Comparison of ENCODE assay signal across 17 mouse cellular contexts in the genomic region with DNA sequence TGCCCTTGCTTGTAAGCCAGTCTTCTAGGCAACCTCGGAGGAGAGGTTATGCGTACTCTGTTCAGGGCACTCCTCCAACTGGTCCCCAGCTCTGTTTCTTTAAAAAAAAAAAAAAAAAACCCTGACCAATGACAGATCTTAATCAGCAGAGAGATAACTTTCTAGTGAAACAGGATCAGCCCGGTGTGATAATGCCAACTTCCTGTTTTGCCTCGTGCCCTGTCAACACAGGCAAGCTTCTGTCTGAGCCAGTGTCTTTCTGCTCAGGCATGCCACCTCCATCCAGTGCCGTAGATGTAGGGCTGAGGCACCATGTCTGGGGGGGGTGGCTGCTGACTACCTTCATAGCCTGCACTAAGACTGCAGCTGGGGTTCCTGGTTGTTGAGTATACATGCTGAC. TPM values are rescaled to one million over a fixed set of nuclear protein-coding genes. Genes with fewer than 3 reads are reported as not detected.
DNase-seq lines count a peak whose midpoint lies in the region.
"Had no signal": no experiment of that assay in that cellular context is flagged by ENCODE, and none has a peak within 500 bp of the region (broad histone marks: within the 10 kb centered on the region; RNA-seq: fewer than 3 reads in every experiment).

No protein-coding gene starts in this region.

- no peaks in the 10 kb centered on the region for H3K27me3 ChIP-seq in splenic B cell, adult 2 months (ENCODE audit: control insufficient read depth, insufficient read depth, low read length, poor library complexity, severe bottlenecking)
- H3K27me3 ChIP-seq: heart, embryonic 13.5 days; intestine, embryonic 15.5 days; stomach, embryonic 15.5 days had no signal

- DNase-seq in urinary bladder, postnatal 36 days (ENCODE audit: low spot score in 2 of 2), result peak; percentile 51 to 66
- no peak for DNase-seq in urinary bladder, postnatal 25 days (ENCODE audit: low spot score)
- peak; percentile 81 for DNase-seq in induced T-regulatory cell, adult 2 months (ENCODE audit: low read depth)
- peak; percentile 5 for DNase-seq in splenic B cell, adult 2 months (ENCODE audit: low read depth, low spot score)
- no peak for DNase-seq in adrenal gland, adult 8-10 months
- DNase-seq in kidney, postnatal 14 days, result no peak
- no peak for DNase-seq in spleen, postnatal 4 days (ENCODE audit: low spot score in 2 of 2)
- DNase-seq: adrenal gland, postnatal 14 days; cerebellum, adult 11-12 months; heart, postnatal 4 days; layer of hippocampus, postnatal 36 days; lung, adult 2 months had no signal

- H3K36me3 ChIP-seq in splenic B cell, adult 2 months (ENCODE audit: control insufficient read depth, insufficient read depth, low read length, poor library complexity, severe bottlenecking), result no peaks in the 10 kb centered on the region
- H3K36me3 ChIP-seq: G1E; heart, embryonic 13.5 days; intestine, embryonic 15.5 days; midbrain, embryonic 13.5 days; stomach, embryonic 15.5 days had no signal

RNA-seq across cellular contexts. Expression of a gene that starts 12.5 kb away (rescaled TPM):
- total RNA-seq in adrenal gland, adult 8-10 months (2022), result 100 to 1,000 TPM in 2 of 4 experiments, 10 to 100 TPM in 2; 39.9 to 107 (median 72.1) TPM

RNA-seq across cellular contexts. Expression of a gene that starts 49.9 kb away (rescaled TPM):
- not detected for total RNA-seq in adrenal gland, adult 8-10 months (2022)
- total RNA-seq: adrenal gland, postnatal 14 days; G1E; heart, postnatal 4 days; layer of hippocampus, postnatal 36 days had no signal

Comparison
In these comparisons a context has a peak if more than half of its experiments do, and no peak if none do; other contexts are left out.
1. DNase-seq: peak in urinary bladder, postnatal 36 days (2 of 2), induced T-regulatory cell, adult 2 months (single experiment) and splenic B cell, adult 2 months (single experiment); none in urinary bladder, postnatal 25 days (single experiment), adrenal gland, adult 8-10 months (single experiment), kidney, postnatal 14 days (single experiment) and spleen, postnatal 4 days (0 of 2).